Mouse (Mus musculus) urinary bladder, postnatal 36 days (tissue): Measurements from ENCODE around the gene Bicd1.
"Not testable (repeated sequence)": the region's sequence is repeated elsewhere in the genome, so short reads cannot be mapped to it uniquely, and the experiment has no call there.

Experiments
- DNase-seq, 2 experiments: peaks; one replicate each; pipeline ENCODE4 v3.0.0; 2022; ENCODE audit warnings: low spot score in 2 of 2, mixed read lengths in 1 of 2

Bicd1 gene

GRCm38 (mm10) chr6:149408833-149409332 is at the start of gene Bicd1:
TSS of gene Bicd1 (plus strand) at chr6:149408886.
- DNase-seq: peak; percentile 54 to 62

GRCm38 (mm10) chr6:149362533-149362932 is 46.2 kb upstream of the Bicd1 start:
- not testable (repeated sequence) for DNase-seq

- DNase-seq: not testable (repeated sequence)
Observed at GRCm38 (mm10) chr6:149365975-149366374, 42.7 kb upstream of the Bicd1 start.

GRCm38 (mm10) chr6:149366403-149366802 is 42.3 kb upstream of the Bicd1 start:
- DNase-seq: no peak

GRCm38 (mm10) chr6:149374986-149375457 is 33.7 kb upstream of the Bicd1 start:
- peak; percentile 68 to 73 for DNase-seq

GRCm38 (mm10) chr6:149383531-149383930 is 25.2 kb upstream of the Bicd1 start:
- DNase-seq: no peak

GRCm38 (mm10) chr6:149386389-149386788 is 22.3 kb upstream of the Bicd1 start:
- no peak for DNase-seq

- DNase-seq: not testable (repeated sequence)
Observed at GRCm38 (mm10) chr6:149389626-149390025, 19.1 kb upstream of the Bicd1 start.

- no peak for DNase-seq
Observed at GRCm38 (mm10) chr6:149399396-149399795, 9.3 kb upstream of the Bicd1 start.

- DNase-seq: peak in 1 of 2 experiments; percentile 2
Observed at GRCm38 (mm10) chr6:149409341-149409740, 655 bp downstream of the Bicd1 start.

GRCm38 (mm10) chr6:149409845-149410244 is 1.2 kb downstream of the Bicd1 start:
- no peak for DNase-seq

- no peak for DNase-seq
Observed at GRCm38 (mm10) chr6:149413256-149413655, 4.6 kb downstream of the Bicd1 start.

GRCm38 (mm10) chr6:149424748-149425147 is 16.1 kb downstream of the Bicd1 start:
- no peak for DNase-seq

GRCm38 (mm10) chr6:149439140-149439539 is 30.5 kb downstream of the Bicd1 start:
- no peak for DNase-seq

- no peak for DNase-seq
Observed at GRCm38 (mm10) chr6:149442884-149443283, 34.2 kb downstream of the Bicd1 start.

GRCm38 (mm10) chr6:149445854-149446253 is 37.2 kb downstream of the Bicd1 start:
- DNase-seq: no peak

- no peak for DNase-seq
Observed at GRCm38 (mm10) chr6:149457324-149457723, 48.6 kb downstream of the Bicd1 start.

- no peak for DNase-seq
Observed at GRCm38 (mm10) chr6:149460971-149461370, 52.3 kb downstream of the Bicd1 start.

- DNase-seq: no peak
Observed at GRCm38 (mm10) chr6:149471477-149471876, 62.8 kb downstream of the Bicd1 start.

- DNase-seq: not testable (repeated sequence)
Observed at GRCm38 (mm10) chr6:149472441-149472840, 63.8 kb downstream of the Bicd1 start.

- not testable (repeated sequence) for DNase-seq
Observed at GRCm38 (mm10) chr6:149481868-149482267, 73.2 kb downstream of the Bicd1 start.

GRCm38 (mm10) chr6:149494662-149495061 is 86.0 kb downstream of the Bicd1 start:
- DNase-seq: no peak

GRCm38 (mm10) chr6:149495925-149496324 is 87.2 kb downstream of the Bicd1 start:
- no peak for DNase-seq
